Mouse (Mus musculus): ENCODE measurements around the gene Gnl2.

Gene Gnl2

DNA sequence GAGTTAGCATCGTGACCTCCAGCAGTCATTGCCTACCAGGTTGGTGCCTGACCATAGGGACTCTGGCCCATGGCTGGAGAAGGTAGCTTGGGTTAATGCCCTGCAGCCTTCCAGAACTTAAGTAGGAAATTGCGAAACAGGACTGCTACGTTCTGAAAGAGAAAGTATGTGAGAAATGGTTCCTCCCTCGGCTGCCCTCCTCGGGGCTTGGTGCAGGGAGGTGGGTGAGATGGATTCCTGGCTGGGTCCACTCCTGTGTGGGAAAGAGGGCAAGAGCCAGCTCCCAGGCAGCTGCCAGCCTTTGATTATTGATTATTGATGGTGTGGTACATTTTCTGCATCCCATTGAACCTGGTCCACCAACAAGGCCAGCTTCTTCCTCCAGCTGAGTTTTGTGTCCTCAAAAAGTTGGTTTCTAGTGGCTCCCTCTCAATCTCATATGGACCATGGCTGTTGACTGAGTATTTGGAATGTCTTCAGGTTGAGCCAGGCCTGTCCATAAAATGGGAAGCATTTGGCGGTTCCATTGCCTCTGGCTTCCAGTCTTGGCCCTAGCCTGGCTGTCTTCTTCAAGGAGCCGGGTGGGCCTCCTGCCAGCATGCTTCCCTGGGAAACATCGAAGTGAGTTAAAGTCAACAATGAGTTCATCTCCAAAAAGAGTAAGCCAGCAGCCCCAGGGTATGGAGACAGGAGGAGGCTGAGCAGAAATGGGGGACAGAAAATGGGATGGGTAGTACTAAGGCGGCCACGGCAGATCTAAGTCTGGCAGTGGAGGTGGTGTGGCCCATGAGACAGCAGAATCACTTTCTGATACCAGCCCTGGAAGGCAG is at the start of gene Gnl2:
TSS of gene Gnl2 (plus strand) at position 780 of the 830 bp plus-strand sequence.
- 75% methylated on average over 10 of the region's 10 CpGs for WGBS

DNA sequence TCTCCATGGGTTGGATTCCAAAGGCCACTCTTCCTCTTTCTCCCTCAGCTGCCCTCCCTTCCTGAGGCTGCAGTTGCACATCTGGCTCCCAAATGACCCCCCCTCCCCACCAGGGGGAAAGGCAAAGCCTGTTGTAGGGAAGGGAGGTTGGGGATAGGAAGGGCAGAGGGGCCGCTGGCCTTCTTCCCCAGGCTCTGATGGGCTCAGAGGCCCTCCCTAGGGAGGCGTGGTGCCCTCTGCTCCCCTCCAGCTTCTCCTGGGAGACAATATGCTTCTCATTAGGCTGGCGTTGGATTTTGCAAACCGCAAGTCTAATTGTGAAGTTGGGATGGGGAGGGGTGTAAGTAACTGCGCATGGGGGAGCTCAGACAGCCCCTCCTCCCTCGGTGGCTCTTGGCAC is 47.7 kb upstream of the Gnl2 start:
- WGBS, result 40% methylated on average over 6 of the region's 6 CpGs

DNA sequence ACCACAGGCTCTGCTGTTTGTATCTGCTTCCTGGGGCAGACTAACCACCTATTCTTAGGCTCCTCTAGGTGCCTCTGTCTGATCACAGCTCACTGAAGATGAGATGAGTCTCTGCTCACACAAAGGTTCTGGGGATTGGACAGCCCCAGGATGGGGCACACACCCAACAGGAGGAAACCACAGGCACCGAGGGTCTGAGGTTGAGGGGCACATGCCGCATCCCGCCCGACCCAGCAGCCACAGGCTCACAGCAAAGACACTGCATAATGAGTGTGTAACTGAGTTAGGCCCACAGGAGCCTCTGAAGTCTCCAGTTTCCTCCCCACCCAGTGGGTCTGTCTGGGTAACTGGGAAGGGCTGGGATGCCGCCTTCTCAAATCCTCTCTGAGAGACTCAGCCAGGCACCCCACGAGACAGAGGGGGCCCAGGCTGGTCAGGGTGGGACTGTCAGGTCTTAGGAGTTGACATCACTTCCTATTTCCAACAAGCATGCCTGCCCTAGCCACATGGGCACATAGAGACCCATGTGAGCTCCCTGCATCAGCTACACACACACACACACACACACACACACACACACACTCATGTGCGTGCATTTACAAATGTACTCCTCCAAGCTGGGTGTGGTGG is 47.1 kb upstream of the Gnl2 start:
- 80% methylated on average over 7 of the region's 7 CpGs for WGBS

DNA sequence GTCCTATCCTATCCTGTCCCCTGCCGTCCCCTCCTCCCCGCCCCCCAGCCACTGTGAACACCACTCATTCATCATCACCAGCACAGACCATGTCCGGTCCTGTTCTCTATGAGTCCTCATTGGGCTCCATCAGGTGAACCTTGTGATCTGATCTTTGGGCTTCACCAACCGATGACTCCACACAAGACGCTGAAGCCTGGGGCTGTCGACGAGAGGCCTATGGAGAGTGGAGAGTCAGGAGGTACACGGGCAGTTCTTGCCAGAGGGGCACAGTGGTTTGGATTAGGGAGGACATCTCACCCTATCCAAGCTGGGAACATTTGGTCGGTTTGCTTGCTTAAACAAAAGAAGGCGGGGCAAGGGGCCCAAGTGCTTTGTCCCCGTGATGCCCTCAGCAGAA is 46.2 kb upstream of the Gnl2 start:
- WGBS, result 80% methylated on average over 11 of the region's 11 CpGs

DNA sequence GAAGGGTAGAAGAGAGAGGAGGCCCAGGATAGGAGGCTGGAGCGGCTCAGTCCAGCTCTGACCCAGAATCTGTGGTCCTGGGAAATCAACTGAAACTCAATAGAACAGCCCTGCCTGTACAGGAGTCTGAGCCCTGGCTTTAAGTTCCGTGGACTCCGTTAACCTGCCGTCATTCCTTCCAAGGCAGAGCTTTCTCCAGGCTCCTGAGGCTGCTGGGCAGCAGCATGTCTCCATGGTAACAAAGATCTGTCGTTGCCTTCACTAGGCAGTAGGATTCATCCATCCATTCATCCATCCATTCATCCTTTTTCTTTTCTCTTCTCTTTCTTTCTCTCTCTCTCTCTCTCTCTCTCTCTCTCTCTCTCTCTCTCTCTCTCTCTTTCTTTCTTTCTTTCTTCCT is 45.7 kb upstream of the Gnl2 start:
- WGBS, result 25% methylated on average over 5 of the region's 5 CpGs

DNA sequence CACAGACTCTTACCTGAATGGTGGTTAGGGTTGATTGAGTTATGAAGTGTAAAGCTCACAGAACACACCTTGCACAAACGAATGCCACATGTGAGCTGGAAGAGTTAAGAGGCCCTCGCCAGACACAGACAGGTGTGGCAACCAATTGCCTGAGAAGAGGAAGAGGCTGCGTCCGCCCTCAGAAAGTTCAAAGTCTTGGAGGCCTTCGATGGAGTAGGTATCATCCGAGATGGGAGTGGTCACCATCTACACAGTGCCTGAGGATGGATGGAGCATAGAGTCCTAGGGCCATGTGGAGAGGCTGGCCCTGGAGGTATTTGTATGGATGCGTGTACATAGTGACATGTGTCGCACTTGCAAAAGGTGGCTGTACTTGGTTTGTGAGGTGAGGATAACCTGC is 45.3 kb upstream of the Gnl2 start:
- WGBS, result 86% methylated on average over 8 of the region's 8 CpGs

DNA sequence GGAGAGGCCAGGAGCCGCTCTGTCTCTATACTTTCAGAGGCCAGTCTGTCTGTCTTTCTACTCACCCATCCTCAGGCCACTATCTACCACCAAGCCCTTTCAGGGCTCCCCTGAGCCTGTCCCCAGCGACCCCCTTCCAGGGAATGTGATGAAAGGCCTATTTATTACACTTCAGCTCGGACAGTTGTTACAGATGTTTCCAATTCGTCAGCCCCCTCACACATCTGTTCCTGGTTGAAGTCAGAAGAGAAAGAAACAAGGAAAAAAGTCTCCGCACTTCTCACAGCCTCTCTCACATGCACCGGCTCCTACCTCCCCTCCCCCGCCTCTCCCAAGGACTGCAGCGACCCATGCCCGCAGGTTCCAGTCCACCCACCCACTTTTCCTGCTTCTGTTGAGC is 44.1 kb upstream of the Gnl2 start:
- WGBS, result 59% methylated on average over 9 of the region's 9 CpGs

DNA sequence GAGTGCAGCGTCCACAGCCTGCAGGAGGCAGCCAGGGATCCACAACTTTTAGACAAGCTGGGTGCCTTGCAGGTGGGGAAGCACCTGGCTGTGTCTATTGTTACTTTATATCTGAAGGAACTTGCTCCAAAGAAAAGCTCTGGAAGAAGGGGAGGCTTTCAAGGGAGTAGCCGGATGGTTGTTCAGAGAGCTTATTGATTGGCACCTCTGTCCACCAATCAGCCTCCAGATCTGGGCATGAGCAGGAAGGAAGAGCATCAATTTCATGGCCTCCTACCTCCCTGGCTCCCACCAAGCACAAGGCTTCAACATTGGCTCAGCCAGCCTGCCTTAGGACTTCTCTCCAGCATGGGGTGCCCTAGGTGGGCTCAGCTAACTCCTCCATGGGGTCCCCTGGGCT is 43.1 kb upstream of the Gnl2 start:
- WGBS, result 74% methylated on average over 2 of the region's 2 CpGs

DNA sequence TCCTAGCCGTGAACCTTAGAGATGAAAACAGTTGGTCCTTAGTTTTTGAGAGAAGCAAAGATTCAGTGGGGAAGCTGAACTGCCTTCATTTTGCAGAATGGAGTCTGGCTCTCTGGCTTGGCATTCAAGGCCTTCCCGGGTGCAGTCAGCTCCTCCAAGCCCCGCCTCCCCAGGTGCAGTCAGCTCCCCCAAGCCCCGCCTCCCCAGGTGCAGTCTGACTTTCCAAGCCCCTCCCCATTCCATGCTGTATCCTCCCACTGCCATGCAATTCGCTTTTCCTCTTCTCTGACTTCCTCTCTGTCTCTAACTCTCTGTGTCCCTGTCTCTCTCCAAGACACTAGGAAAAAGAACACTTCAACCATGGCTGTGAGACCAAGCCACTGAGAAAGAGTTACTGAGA is 38.2 kb upstream of the Gnl2 start:
- 42% methylated on average over 5 of the region's 5 CpGs for WGBS

DNA sequence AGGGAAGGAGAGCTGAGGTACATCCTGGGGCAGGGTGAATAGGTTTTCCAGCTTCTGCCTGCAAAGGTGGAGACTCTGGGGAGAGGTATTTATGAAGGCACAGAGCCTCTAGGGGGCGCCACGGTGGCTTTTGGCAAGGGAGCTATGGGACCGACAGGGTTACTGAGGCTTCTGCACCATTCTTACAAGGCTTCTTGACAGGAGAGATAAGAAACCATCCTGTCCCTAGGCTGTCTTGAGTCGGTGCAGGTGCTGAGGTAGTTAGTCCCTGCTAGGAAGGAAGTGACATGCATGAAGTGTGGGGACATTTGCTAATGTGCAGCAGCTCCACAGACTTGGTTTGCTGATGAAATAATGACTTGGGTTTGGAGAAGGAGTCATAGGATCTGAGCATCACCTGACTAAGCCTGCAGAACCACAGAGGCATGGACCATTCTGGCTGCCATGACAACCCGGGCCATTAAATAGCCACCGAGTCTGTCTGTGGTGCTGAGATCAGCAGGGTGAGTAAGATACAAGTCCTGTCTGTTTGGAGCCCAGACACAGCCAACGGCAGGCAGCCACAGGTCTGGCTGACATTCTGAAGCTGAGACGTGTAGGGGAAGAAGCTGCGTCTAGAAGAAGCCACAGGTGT is 32.4 kb upstream of the Gnl2 start:
- 16% methylated on average over 9 of the region's 9 CpGs for WGBS

DNA sequence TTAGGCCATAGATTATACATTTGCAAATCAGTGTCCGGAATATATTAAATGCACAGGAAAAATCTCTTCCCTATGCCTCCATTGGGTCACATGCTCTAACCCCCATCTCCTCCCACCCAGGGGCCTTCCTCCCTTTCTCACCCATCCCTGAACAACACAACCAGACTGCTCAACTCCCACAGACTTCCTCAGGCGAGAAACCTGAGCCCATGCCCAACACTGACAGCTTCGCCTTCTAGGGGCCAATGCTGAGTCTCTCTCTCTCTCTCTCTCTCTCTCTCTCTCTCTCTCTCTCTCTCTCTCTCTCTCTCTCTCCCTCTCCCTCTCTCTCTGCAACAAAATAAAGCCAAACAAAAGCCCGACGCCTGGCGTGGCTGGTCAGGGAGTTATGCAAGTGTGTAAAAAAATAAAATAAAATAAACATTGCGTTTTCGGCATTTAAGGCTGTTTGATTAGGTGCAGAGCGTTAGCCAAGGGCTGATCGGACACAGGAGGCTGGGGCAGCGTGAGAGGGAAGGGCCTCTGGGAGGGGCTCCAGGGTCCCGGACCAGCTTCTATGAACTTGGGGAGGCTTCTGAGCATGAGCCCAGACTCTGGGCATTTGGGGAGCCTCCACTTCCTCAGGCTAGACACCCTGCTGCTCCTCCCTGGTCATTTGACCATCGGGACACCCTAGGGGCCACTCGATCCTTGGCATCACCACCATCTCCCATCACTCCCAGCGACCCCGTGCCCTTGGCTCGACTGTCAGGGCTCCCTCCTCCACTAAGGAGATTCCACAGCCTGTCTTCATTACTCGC is 31.3 kb upstream of the Gnl2 start:
- 20% methylated on average over 17 of the region's 18 CpGs for WGBS

DNA sequence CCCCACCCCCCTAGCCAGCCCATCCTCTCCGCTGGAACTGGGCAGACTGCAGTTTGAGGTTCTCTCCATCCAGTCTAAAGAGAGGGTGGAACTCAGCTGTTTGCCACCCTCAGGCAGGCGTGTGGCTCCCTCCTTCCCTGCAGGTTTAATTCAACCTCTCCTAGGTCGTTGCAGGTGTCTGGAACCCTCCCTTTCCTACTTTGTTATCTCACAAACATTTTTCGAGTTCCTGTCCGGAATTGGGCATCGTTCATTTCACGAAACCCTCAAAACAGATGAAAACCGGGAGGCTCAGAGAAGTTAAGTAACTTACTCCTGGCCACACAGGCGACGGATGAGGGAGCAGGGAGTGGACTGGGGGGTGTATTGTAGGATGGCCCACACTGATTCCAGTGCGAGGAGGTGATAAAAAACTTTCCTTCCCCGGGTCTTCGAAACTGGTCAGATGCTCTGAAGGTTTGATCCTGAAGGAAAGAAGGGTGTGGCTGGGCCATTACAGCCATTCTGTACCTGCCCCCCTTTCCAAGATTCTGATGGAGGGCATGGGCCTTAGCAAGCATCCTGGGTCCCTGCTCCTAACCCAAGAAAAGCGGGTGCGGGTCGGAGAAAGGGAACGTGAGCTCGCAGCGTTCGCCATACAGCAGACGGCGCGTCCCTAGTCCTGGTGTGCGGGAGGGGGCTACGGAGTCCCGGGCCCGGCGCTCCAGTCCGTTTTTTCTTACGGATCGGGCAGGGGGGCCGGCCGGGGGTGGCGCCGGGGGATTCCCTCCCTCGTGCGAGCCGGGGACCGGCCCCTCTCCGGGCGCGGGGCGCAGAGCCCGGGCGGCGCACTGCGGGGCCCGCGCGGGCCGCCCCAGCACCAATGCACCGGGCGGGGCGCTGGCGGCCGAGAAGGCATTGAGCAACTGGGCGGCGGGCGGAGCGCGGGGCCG is 30.4 kb upstream of the Gnl2 start, which contains the start of gene Rspo1:
TSS of gene Rspo1 (plus strand) at position 760 of the 932 bp plus-strand sequence.
- WGBS, result 4% methylated on average over 59 of the region's 62 CpGs

DNA sequence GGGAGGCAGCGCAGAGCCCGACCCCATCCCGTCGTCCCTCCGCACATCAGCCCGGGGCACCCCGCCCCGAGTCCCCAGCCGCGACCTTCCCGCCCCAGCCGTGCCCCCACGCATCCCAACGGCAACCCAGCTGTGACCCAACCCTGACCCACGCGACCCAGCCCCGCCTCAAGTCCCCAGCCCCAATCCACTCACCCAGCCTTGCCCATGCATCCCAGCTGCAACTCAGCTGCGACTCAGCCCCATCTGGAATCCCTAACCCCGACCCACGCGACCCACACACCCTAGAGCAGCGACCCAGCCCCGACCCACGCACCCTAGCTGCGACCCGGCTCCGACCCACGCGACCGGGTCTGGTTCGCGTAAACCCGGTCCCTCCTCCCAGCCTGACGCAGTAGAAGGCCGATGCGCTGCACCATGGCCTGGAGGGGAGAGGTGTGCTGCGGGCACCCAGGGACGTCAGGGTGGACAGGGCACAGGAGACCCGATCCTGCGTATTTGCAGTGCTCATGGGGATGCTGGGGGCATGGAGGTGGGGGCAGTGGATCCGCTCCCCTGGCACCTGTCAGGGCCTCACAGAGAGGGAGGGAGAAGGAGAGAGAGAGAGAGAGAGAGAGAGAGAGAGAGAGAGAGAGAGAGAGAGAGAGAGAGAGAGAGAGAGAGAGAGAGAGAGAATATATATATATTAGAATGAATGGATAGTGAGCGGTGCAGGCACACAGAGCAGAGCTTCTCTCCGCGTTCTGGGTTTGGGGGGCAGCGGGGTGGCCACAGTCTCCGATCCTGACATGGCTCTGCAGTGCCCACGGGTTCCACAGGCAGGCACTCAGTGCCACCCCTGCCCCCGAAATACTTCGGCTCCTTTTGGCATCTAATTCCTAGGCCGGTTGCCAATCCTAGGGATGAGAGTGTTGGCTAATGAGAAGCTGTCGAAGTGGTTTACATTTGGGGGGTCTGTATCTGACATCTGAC is 29.4 kb upstream of the Gnl2 start:
- WGBS, result 3% methylated on average over 51 of the region's 51 CpGs

DNA sequence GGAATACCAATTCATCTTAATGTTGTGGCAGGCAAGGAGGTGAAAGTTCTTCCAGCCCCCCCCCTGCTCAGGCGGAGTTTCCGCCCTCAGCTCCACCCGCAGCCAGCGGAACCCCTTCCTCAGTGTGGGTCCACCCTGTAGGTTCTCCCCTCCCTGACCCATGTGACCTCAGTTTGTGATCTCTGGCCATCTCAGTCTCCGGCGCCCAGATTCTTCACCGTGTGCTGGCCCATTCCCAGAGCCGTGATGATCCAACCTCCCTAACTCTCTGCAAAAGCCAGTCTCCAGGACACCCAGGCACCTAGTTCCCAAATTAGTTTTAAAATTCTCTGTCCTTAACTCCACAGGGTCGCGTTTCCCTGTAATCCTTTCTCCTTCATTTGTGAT is 28.7 kb upstream of the Gnl2 start:
- 30% methylated on average over 10 of the region's 10 CpGs for WGBS

DNA sequence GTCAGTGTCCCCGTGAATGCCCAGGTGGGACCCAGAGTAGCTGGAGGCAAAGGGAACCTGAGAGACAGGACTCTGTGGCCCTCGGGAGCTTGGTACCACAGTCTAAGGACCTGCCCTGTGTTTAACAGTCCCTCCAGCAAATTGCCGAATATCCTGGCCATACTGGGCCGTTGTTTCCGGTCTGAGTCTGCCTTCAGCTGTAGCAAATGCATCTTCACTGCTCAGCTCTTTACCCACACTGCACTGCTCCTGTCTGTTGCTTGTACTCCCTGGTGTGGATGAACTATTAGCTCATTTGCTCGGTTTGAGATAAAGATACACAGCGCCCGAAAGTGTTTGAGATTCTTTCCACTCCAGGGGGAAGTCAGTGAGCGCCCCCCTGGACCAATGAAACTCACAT is 28.0 kb upstream of the Gnl2 start:
- 46% methylated on average over 9 of the region's 9 CpGs for WGBS

DNA sequence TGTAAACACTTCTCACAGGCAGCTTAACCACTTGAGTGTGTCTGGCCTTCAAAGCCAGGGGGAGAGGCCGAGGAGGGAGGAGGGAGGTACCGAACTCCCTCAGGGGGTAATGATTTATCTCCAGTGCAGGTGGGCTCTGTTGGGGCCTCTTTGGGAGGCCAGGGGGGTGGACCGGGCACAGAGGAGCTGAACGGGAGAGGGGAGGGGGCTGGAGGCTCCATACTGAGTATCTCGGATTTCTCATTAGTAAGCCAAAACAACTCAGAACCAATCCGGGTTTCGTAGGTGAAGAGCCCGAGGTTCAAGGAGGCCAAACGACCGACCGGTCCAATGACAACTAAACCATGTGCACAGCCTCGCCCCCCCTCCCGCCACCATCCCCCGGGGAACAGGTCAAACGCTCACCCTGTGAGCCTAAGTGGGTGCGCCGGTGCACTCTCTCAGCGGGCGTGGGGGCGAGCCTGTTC is 26.6 kb upstream of the Gnl2 start:
- WGBS, result 35% methylated on average over 20 of the region's 20 CpGs

DNA sequence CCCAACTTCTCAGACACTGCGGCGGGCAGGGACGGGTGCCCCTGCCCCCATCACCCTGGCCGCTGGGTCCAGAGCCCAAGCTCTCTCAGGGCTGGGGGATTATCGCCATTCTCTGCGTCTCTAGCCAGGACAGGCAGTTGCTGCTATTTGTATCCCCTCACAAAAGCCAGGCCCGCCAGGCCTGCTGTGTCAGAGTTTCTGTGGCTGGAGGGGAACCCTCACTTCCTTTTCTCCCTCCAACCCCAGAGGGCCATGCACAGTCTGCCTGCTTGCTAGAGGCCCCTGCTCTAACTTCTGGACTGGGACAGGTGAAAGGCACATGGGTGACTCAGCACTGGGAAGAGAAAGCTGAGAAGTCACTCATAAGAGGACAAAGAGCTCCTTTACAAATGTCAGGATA is 26.1 kb upstream of the Gnl2 start:
- WGBS, result 30% methylated on average over 7 of the region's 7 CpGs

DNA sequence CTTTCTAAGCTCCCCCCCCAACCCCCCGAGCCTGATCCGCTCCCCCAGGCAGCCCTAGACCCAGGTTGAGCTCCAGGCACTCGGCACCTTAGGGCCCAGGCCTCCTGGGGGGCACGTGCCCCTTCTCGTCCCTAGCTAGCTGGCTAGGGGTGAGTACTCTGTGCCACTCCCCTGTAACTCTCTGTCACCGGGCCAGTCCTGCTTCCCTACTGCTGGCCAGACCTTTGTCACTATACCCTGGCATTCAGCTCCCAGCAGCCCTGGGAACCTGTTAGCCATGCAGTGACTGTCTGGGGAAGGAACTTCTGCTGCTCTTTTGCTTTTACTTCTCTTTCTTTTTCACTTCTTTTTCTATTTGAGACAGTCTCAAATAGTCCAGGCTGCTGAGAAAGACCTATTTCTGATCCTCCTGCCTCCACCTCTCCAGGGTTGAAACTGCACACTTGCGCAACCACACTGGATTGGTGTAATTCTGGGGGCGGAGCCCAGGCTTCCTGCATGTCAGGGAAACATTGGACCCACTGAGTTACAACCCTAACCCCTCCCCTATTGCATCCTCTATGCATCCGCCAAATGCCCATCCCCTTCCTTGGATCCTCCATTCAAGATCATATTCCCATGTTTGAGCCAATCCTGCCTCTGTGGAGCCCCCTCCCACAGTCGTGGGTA is 18.8 kb upstream of the Gnl2 start:
- WGBS, result 73% methylated on average over 10 of the region's 10 CpGs

DNA sequence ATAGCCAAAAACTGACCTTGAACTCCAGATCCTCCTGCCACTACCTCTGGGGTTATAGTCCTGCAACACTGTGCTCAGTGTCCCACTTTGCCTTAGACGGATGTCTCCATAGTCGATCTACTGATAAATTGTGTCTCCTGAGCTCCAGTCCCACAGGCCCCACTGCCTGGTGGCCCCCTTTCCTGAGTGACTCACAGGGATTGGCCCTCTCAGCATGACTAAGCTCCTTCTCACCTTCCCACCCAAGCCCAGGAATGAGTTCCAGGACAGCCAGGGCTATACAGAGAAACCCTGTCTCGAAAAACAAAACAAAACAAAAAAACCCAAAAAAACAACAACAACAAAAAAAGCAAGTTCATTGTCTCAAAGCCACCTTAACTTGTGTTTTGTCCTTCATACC is 16.8 kb upstream of the Gnl2 start:
- 69% methylated on average over 3 of the region's 3 CpGs for WGBS

Measured in cerebral cortex, adult 2 months (tissue).